Mouse (Mus musculus): ENCODE measurements at regions not wholly inside any gene's neighbourhood (a gene's known extent, or its start where the extent isn't known, plus 50 kb on each side); places are given as distances from the start of the nearest gene placed in this dataset.

- Histone ChIP-seq H3K27ac (no peak overlapping the region), H3K36me3 (no peaks in the 10 kb centered on the region), H3K9me3 (peaks cover under 1% of the 10 kb centered on the region; the same call in 1 of the 2 replicates), H3K4me3 (replicated peaks) (no peak overlapping the region), H3K4me2 (replicated peaks) (no peak overlapping the region), H3K27me3 (no peaks in the 10 kb centered on the region), H3K9ac (replicated peaks) (no peak overlapping the region), H3K4me1 (replicated peaks) (no peaks in the 10 kb centered on the region)
- no peak for ATAC-seq
- WGBS = 62% methylated on average over 12 of the region's 12 CpGs
Observed at GRCm38 (mm10) chr1:121013839-121014503, 318.4 kb downstream of the Insig2 start.

- WGBS = 95% methylated on average over 2 of the region's 2 CpGs
Observed at GRCm38 (mm10) chr1:121029375-121029774, 303.0 kb downstream of the Insig2 start.

GRCm38 (mm10) chr1:121034761-121035393 is 297.5 kb downstream of the Insig2 start:
- H3K36me3 ChIP-seq = no peaks in the 10 kb centered on the region
- H3K4me1 ChIP-seq (replicated peaks) = no peaks in the 10 kb centered on the region
- no peaks in the 10 kb centered on the region for H3K9me3 ChIP-seq
- 92% methylated on average over 10 of the region's 10 CpGs for WGBS
- ATAC-seq = no peak
- no peak overlapping the region for H3K9ac ChIP-seq (replicated peaks)
- no peak overlapping the region for H3K27ac ChIP-seq
- no peaks in the 10 kb centered on the region for H3K27me3 ChIP-seq
- H3K4me3 ChIP-seq (replicated peaks) = no peak overlapping the region
- no peak overlapping the region for H3K4me2 ChIP-seq (replicated peaks)

More at GRCm38 (mm10) chr1:121029375-121029774, 303.0 kb downstream of the Insig2 start:
- no peak overlapping the region for H3K4me2 ChIP-seq (replicated peaks)
- H3K4me3 ChIP-seq (replicated peaks) = no peak overlapping the region
- H3K27ac ChIP-seq = no peak overlapping the region
- H3K27me3 ChIP-seq = 0 out of 2 replicates have a peak, but pooled peaks cover 2% of the 10 kb centered on the region
- H3K9me3 ChIP-seq = no peaks in the 10 kb centered on the region
- no peaks in the 10 kb centered on the region for H3K4me1 ChIP-seq (replicated peaks)
- no peaks in the 10 kb centered on the region for H3K36me3 ChIP-seq
- H3K9ac ChIP-seq (replicated peaks) = no peak overlapping the region
- no peak for ATAC-seq

- Histone ChIP-seq H3K9me3 (no peaks in the 10 kb centered on the region), H3K4me2 (replicated peaks) (no peak overlapping the region), H3K27me3 (peaks cover 34% of the 10 kb centered on the region), H3K27ac (no peak overlapping the region), H3K4me1 (replicated peaks) (peaks cover 17% of the 10 kb centered on the region), H3K36me3 (no peaks in the 10 kb centered on the region), H3K4me3 (replicated peaks) (no peak overlapping the region), H3K9ac (replicated peaks) (no peak overlapping the region)
- ATAC-seq = no peak
- WGBS = 70% methylated on average over 6 of the region's 6 CpGs
Observed at GRCm38 (mm10) chr1:121046581-121046980, 285.8 kb downstream of the Insig2 start.

- Histone ChIP-seq H3K9ac (replicated peaks) (no peak overlapping the region), H3K4me1 (replicated peaks) (peaks cover 20% of the 10 kb centered on the region), H3K4me2 (replicated peaks) (no peak overlapping the region), H3K36me3 (no peaks in the 10 kb centered on the region), H3K9me3 (no peaks in the 10 kb centered on the region), H3K27me3 (peaks cover 42% of the 10 kb centered on the region), H3K27ac (no peak overlapping the region), H3K4me3 (replicated peaks) (no peak overlapping the region)
- no peak for ATAC-seq
- WGBS = 57% methylated on average over 2 of the region's 2 CpGs
Observed at GRCm38 (mm10) chr1:121047406-121047805, 285.0 kb downstream of the Insig2 start.

- no peak for ATAC-seq
- 82% methylated on average over 4 of the region's 4 CpGs for WGBS
- no peaks in the 10 kb centered on the region for H3K9me3 ChIP-seq
Observed at GRCm38 (mm10) chr1:121049684-121050083, 282.7 kb downstream of the Insig2 start.

GRCm38 (mm10) chr1:121050695-121051495 is 281.5 kb downstream of the Insig2 start:
- Histone ChIP-seq H3K4me1 (replicated peaks) (peaks cover 20% of the 10 kb centered on the region), H3K27me3 (peaks cover 66% of the 10 kb centered on the region), H3K27ac (no peak overlapping the region), H3K36me3 (no peaks in the 10 kb centered on the region), H3K9ac (replicated peaks) (no peak overlapping the region), H3K9me3 (no peaks in the 10 kb centered on the region), H3K4me3 (replicated peaks) (no peak overlapping the region), H3K4me2 (replicated peaks) (no peak overlapping the region)
- 18% methylated on average over 10 of the region's 12 CpGs for WGBS
- peak; percentile 82 for ATAC-seq

More at GRCm38 (mm10) chr1:121049684-121050083, 282.7 kb downstream of the Insig2 start:
- no peak overlapping the region for H3K9ac ChIP-seq (replicated peaks)
- H3K27ac ChIP-seq = no peak overlapping the region
- peaks cover 20% of the 10 kb centered on the region for H3K4me1 ChIP-seq (replicated peaks)
- H3K4me2 ChIP-seq (replicated peaks) = no peak overlapping the region
- H3K4me3 ChIP-seq (replicated peaks) = no peak overlapping the region
- H3K27me3 ChIP-seq = peaks cover 56% of the 10 kb centered on the region
- no peaks in the 10 kb centered on the region for H3K36me3 ChIP-seq

GRCm38 (mm10) chr1:121051496-121052119 is 280.8 kb downstream of the Insig2 start:
- Histone ChIP-seq H3K9me3 (no peaks in the 10 kb centered on the region), H3K4me3 (replicated peaks) (no peak overlapping the region), H3K27me3 (peaks cover 67% of the 10 kb centered on the region), H3K36me3 (no peaks in the 10 kb centered on the region), H3K27ac (no peak overlapping the region), H3K9ac (replicated peaks) (no peak overlapping the region), H3K4me1 (replicated peaks) (peaks cover 17% of the 10 kb centered on the region), H3K4me2 (replicated peaks) (no peak overlapping the region)
- WGBS = 27% methylated on average over 6 of the region's 6 CpGs
- peak; percentile 51; the same call in 1 of the 2 replicates for ATAC-seq

- H3K27me3 ChIP-seq = peaks cover 71% of the 10 kb centered on the region
- WGBS = 68% methylated on average over 5 of the region's 5 CpGs
Observed at GRCm38 (mm10) chr1:121052120-121052501, 280.3 kb downstream of the Insig2 start.

GRCm38 (mm10) chr1:121053692-121054091 is 278.7 kb downstream of the Insig2 start:
- Histone ChIP-seq H3K27ac (no peak overlapping the region), H3K4me1 (replicated peaks) (peaks cover 16% of the 10 kb centered on the region), H3K27me3 (peaks cover 72% of the 10 kb centered on the region), H3K4me3 (replicated peaks) (no peak overlapping the region), H3K36me3 (no peaks in the 10 kb centered on the region), H3K9me3 (no peaks in the 10 kb centered on the region), H3K4me2 (replicated peaks) (no peak overlapping the region), H3K9ac (replicated peaks) (no peak overlapping the region)
- peak; percentile 63; the same call in 1 of the 2 replicates for ATAC-seq
- 31% methylated on average over 11 of the region's 11 CpGs for WGBS

More at GRCm38 (mm10) chr1:121052120-121052501, 280.3 kb downstream of the Insig2 start:
- no peak for ATAC-seq
- no peak overlapping the region for H3K4me3 ChIP-seq (replicated peaks)
- H3K9ac ChIP-seq (replicated peaks) = no peak overlapping the region
- H3K9me3 ChIP-seq = no peaks in the 10 kb centered on the region
- H3K4me2 ChIP-seq (replicated peaks) = no peak overlapping the region
- H3K27ac ChIP-seq = no peak overlapping the region
- no peaks in the 10 kb centered on the region for H3K36me3 ChIP-seq
- H3K4me1 ChIP-seq (replicated peaks) = peaks cover 16% of the 10 kb centered on the region

- H3K4me2 ChIP-seq (replicated peaks) = no peak overlapping the region
- 54% methylated on average over 1 of the region's 1 CpGs for WGBS
- H3K27ac ChIP-seq = no peak overlapping the region
- no peak overlapping the region for H3K9ac ChIP-seq (replicated peaks)
- H3K4me3 ChIP-seq (replicated peaks) = no peak overlapping the region
- ATAC-seq = no peak
- H3K4me1 ChIP-seq (replicated peaks) = no peaks in the 10 kb centered on the region
- H3K36me3 ChIP-seq = no peaks in the 10 kb centered on the region
- H3K9me3 ChIP-seq = no peaks in the 10 kb centered on the region
- H3K27me3 ChIP-seq = no peaks in the 10 kb centered on the region
Observed at GRCm38 (mm10) chr1:121074569-121074968, 257.8 kb downstream of the Insig2 start.

Data from midbrain, embryonic 13.5 days (tissue).